Mouse (Mus musculus): ENCODE measurements around the gene Phlda3. TPM values are rescaled to one million over a fixed set of nuclear protein-coding genes. Genes with fewer than 3 reads are reported as not detected.
A peak's percentile ranks its signal among the peaks of the same experiment; 100 is the strongest.

Gene Phlda3
- polyA plus RNA-seq, 1 experiment: 147 TPM

- Histone ChIP-seq H3K27ac (ENCODE audit: insufficient read depth, low read length) (peak overlapping the region; percentile 88), H3K4me3 (ENCODE audit: insufficient read depth, low read length) (peak overlapping the region; percentile 95), H3K4me1 (ENCODE audit: control insufficient read depth, insufficient read depth, low read length) (peaks cover 14% of the 10 kb centered on the region)
- TF ChIP-seq CTCF (IDR thresholded peaks at IDR 0.05; ENCODE audit: borderline replicate concordance, insufficient read depth, low read length): no peak
- no peak; the same call in 1 of the 2 replicates for TF ChIP-seq POLR2A (IDR thresholded peaks at IDR 0.05; ENCODE audit: low read depth, low read length)
Measured at GRCm38 (mm10) chr1:135767324-135767890, 1.5 kb downstream of the Phlda3 start.

- TF ChIP-seq CTCF (IDR thresholded peaks at IDR 0.05; ENCODE audit: borderline replicate concordance, insufficient read depth, low read length) (no peak), POLR2A (IDR thresholded peaks at IDR 0.05; ENCODE audit: low read depth, low read length) (0 out of 2 replicates have a peak, but pooled peaks have one; percentile 17)
- peak overlapping the region; percentile 1; the same call in 1 of the 2 replicates for H3K27ac ChIP-seq (ENCODE audit: insufficient read depth, low read length)
- H3K4me3 ChIP-seq (ENCODE audit: insufficient read depth, low read length): peak overlapping the region; percentile 95
- peaks cover 14% of the 10 kb centered on the region for H3K4me1 ChIP-seq (ENCODE audit: control insufficient read depth, insufficient read depth, low read length)
Measured at GRCm38 (mm10) chr1:135768400-135768799, 2.5 kb downstream of the Phlda3 start.

- H3K27ac ChIP-seq (ENCODE audit: insufficient read depth, low read length): peak overlapping the region; percentile 39
- peak overlapping the region; percentile 95; the same call in 1 of the 2 replicates for H3K4me3 ChIP-seq (ENCODE audit: insufficient read depth, low read length)
Measured at GRCm38 (mm10) chr1:135770237-135770636, 4.3 kb downstream of the Phlda3 start.

GRCm38 (mm10) chr1:135770896-135771572 is 5.1 kb downstream of the Phlda3 start:
- TF ChIP-seq POLR2A (IDR thresholded peaks at IDR 0.05; ENCODE audit: low read depth, low read length): peak; percentile 35
- no peak for TF ChIP-seq CTCF (IDR thresholded peaks at IDR 0.05; ENCODE audit: borderline replicate concordance, insufficient read depth, low read length)
- peaks cover 8% of the 10 kb centered on the region for H3K4me1 ChIP-seq (ENCODE audit: control insufficient read depth, insufficient read depth, low read length)
- H3K27ac ChIP-seq (ENCODE audit: insufficient read depth, low read length): peak overlapping the region; percentile 54
- 0 out of 2 replicates have a peak overlapping the region, but pooled peaks have one; percentile 3 for H3K4me3 ChIP-seq (ENCODE audit: insufficient read depth, low read length)

More at GRCm38 (mm10) chr1:135770237-135770636, 4.3 kb downstream of the Phlda3 start:
- TF ChIP-seq CTCF (IDR thresholded peaks at IDR 0.05; ENCODE audit: borderline replicate concordance, insufficient read depth, low read length) (no peak), POLR2A (IDR thresholded peaks at IDR 0.05; ENCODE audit: low read depth, low read length) (no peak)
- peaks cover 11% of the 10 kb centered on the region for H3K4me1 ChIP-seq (ENCODE audit: control insufficient read depth, insufficient read depth, low read length)

GRCm38 (mm10) chr1:135771573-135771970 is 5.7 kb downstream of the Phlda3 start:
- peaks cover 8% of the 10 kb centered on the region for H3K4me1 ChIP-seq (ENCODE audit: control insufficient read depth, insufficient read depth, low read length)
- peak overlapping the region; percentile 54 for H3K27ac ChIP-seq (ENCODE audit: insufficient read depth, low read length)
- H3K4me3 ChIP-seq (ENCODE audit: insufficient read depth, low read length): no peak overlapping the region
- TF ChIP-seq CTCF (IDR thresholded peaks at IDR 0.05; ENCODE audit: borderline replicate concordance, insufficient read depth, low read length): no peak
- TF ChIP-seq POLR2A (IDR thresholded peaks at IDR 0.05; ENCODE audit: low read depth, low read length): no peak; the same call in 1 of the 2 replicates

GRCm38 (mm10) chr1:135776596-135776995 is 10.7 kb downstream of the Phlda3 start:
- peak overlapping the region; percentile 8; the same call in 1 of the 2 replicates for H3K27ac ChIP-seq (ENCODE audit: insufficient read depth, low read length)
- H3K4me1 ChIP-seq (ENCODE audit: control insufficient read depth, insufficient read depth, low read length): peaks cover 2% of the 10 kb centered on the region
- no peak for TF ChIP-seq POLR2A (IDR thresholded peaks at IDR 0.05; ENCODE audit: low read depth, low read length)
- TF ChIP-seq CTCF (IDR thresholded peaks at IDR 0.05; ENCODE audit: borderline replicate concordance, insufficient read depth, low read length): no peak
- H3K4me3 ChIP-seq (ENCODE audit: insufficient read depth, low read length): no peak overlapping the region

GRCm38 (mm10) chr1:135777046-135777445 is 11.1 kb downstream of the Phlda3 start:
- Histone ChIP-seq H3K27ac (ENCODE audit: insufficient read depth, low read length) (no peak overlapping the region), H3K4me3 (ENCODE audit: insufficient read depth, low read length) (no peak overlapping the region), H3K4me1 (ENCODE audit: control insufficient read depth, insufficient read depth, low read length) (no peaks in the 10 kb centered on the region)
- no peak for TF ChIP-seq CTCF (IDR thresholded peaks at IDR 0.05; ENCODE audit: borderline replicate concordance, insufficient read depth, low read length)
- TF ChIP-seq POLR2A (IDR thresholded peaks at IDR 0.05; ENCODE audit: low read depth, low read length): no peak

- Histone ChIP-seq H3K27ac (ENCODE audit: insufficient read depth, low read length) (peak within 1 kb of the TSS; percentile 44), H3K4me3 (ENCODE audit: insufficient read depth, low read length) (no peak within 1 kb of the TSS), H3K4me1 (ENCODE audit: control insufficient read depth, insufficient read depth, low read length) (no peaks in the 10 kb centered on the region)
- peak; percentile 38 for TF ChIP-seq POLR2A (IDR thresholded peaks at IDR 0.05; ENCODE audit: low read depth, low read length)
- no peak for TF ChIP-seq CTCF (IDR thresholded peaks at IDR 0.05; ENCODE audit: borderline replicate concordance, insufficient read depth, low read length)
Measured at GRCm38 (mm10) chr1:135778780-135779535, 13.0 kb downstream of the Phlda3 start, which contains the start of gene Tnni1. Gene Tnni1, plus strand, starts transcription at chr1:135779434.

- H3K27ac ChIP-seq (ENCODE audit: insufficient read depth, low read length): no peak overlapping the region
Measured at GRCm38 (mm10) chr1:135780649-135781048, 14.7 kb downstream of the Phlda3 start.

More at GRCm38 (mm10) chr1:135780649-135781048, 14.7 kb downstream of the Phlda3 start:
- no peaks in the 10 kb centered on the region for H3K4me1 ChIP-seq (ENCODE audit: control insufficient read depth, insufficient read depth, low read length)
- H3K4me3 ChIP-seq (ENCODE audit: insufficient read depth, low read length): no peak overlapping the region
- TF ChIP-seq CTCF (IDR thresholded peaks at IDR 0.05; ENCODE audit: borderline replicate concordance, insufficient read depth, low read length) (no peak), POLR2A (IDR thresholded peaks at IDR 0.05; ENCODE audit: low read depth, low read length) (no peak)
